Mouse (Mus musculus): ENCODE data around the gene Phf20.

Phf20 gene

DNA sequence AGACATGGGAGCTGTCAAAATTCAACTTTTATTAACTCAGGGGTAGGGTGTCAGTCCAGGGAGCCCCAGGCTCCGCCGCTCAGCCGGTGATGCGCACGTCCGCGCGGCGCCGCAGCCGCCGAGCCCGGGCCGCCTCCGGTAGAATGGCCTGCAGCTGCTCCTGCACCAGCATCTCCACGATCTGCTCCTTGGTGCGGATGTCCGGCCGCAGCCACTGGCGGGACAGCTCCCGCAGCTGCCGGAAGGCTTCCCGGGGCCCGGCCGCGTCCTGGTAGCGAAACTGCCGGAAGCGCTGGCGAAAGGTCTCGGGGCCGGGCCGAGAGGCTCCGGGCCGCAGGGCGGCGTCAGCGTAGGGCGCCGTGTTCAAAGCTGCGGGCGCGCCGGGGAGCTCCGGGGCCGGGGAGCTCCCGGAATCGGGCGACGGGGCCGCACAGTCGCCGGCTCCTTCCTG lies 115.6 kb downstream of the Phf20 start:
- DNase-seq (ENCODE audit: low read depth, low spot score): peak; percentile 24

DNA sequence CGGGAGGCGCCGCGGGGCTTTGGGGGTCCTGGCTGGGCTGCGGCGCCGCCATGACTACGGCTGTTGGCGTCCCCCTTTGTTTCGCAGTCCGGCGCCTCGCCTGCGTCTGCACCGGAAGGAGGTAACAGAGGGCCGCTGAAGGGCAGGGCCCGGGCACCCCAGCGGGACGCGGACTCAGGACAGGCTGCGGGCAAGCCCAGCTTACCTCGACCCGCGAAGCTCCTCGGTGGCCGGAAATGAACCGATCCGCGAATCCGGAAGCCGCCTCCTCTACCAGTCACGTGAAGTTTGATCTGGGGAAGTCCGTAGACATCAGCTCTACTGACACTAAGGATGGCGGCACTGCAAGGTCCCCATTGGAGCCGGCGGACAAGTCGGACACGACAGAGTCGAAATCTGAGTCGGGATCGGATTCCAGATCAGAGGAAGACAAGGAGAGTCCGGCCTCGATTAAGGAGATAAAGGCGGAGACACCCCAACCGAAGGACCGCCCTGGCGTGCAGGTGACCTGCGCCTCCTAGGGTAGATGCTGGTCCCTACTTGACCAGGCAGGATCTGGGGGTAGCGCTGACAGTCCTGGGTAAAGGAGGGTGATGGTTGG lies 116.1 kb downstream of the Phf20 start, which contains the start of the genes Cnbd2 and Scand1:
Cnbd2 (plus strand) TSS at position 3 of the 601 bp plus-strand sequence.
Scand1 (minus strand) TSS at position 408 of the 601 bp plus-strand sequence.
- DNase-seq (ENCODE audit: low read depth, low spot score): peak; percentile 49

DNA sequence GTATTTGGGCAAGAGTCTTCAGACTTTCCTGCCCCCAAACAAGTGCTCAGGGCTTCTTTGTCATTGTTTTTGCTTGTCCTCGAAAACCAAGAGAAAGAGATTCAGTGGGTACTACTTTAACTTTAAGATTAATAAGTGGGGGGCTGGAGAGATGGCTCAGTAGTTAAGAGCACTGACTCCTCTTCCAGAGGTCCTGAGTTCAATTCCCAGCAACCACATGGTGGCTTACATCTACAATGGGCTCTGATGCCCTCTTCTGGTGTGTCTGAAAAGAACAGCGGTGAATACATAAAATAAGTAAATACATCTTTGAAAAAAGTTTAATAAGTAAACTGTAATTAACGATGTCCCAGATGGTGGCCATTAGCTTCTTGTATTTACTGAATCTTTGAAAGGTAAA lies 116.9 kb downstream of the Phf20 start:
- no peak for DNase-seq (ENCODE audit: low read depth, low spot score)

DNA sequence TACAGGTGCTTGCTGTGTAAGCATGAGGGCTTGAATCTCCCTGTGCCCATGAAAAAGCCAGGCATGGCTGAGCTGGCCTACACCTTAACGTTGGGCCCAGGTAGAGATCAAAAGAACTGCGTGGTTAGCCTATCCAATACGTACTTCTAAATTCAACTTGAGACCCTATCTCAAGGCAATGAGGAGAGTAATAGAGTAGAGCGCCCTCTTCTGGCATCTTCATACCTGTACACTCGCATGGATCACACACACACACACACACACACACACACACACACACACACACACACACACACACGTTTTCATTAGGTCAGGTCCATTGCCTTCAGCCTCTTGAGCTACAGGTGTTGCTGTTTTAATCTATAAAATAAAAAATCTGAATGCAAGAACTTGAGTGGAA lies 118.5 kb downstream of the Phf20 start:
- no peak for DNase-seq (ENCODE audit: low read depth, low spot score)

DNA sequence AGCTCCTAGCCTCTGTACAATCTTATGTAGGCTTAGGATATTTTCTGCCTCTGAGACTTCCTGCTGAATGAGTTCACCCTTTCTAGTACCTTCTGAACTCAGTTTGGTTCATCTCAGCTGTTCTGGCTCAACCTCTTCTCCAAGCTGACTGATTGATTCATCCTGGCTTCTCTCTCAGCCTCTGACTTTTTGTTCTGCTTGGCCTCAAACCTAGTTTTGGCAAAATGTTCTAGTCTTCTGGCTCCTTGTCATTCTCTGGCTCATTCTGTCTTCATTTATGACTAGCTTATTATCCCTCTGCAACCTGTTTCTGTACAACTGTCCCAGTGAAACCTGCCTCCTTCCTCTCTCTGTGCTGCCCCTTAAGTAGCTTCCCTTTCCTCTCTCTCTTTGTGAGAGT lies 122.2 kb downstream of the Phf20 start:
- DNase-seq (ENCODE audit: low read depth, low spot score): no peak

DNA sequence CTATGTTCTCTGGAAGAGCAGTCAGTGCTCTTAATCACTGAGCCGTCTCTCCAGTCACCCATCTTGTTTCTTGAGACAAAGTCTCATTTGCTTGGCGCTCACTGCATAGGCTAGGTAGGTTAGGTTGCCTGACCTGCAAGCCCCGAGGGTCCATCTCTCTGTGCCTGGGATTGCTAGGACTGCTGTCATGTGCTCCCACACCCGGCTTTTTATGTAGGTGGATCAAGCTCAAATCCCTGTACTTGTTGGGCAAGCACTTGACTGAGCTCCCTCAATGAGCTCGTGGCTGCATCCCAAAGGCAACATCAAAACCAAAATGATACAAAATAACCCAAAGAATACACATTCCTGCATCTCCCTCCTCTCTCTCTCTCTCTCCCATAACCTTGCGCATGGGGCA lies 125.3 kb downstream of the Phf20 start:
- DNase-seq (ENCODE audit: low read depth, low spot score): no peak

DNA sequence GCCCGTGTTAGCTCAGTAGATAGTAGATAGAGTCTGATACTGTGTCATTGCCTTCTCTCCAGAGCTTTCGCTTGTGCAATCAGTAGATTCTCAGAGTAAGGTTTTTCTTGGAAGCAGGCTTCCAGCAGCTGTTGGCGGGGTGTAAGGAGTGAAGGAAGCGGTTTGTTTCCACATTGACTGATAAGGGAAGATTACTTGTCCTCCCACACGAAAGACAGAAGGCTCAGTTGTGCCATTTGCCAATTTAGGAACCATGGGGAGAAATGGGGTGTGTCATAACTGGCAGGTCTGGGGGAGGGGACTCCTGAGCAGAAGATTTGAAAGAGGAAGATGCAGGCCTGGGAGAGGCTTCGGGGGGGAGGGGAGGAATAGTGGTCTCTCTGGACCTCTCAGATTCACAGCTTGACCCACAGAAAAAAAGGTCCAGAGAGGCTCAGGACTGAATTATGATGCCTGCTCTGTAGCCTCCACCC lies 127.9 kb downstream of the Phf20 start:
- DNase-seq (ENCODE audit: low read depth, low spot score): no peak

DNA sequence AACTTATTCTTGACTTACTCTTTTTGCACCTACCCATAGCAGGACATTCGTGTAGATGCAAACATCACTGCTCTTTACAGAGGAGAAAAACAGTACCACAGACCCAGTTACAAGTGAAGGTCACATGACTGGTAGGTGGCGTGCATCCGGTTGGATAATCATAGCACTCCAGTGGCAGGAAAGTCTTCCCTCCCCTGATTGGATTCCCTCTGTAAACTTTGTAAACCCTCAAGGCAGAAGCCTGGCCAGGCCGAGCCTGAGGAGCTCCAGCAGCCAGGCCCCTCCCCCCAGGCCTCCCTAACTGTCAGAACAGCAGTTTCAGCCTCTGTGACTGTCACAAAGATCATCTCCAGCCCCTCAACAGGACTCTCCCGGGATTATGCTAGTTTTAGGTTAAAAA lies 128.4 kb downstream of the Phf20 start:
- no peak for DNase-seq (ENCODE audit: low read depth, low spot score)

DNA sequence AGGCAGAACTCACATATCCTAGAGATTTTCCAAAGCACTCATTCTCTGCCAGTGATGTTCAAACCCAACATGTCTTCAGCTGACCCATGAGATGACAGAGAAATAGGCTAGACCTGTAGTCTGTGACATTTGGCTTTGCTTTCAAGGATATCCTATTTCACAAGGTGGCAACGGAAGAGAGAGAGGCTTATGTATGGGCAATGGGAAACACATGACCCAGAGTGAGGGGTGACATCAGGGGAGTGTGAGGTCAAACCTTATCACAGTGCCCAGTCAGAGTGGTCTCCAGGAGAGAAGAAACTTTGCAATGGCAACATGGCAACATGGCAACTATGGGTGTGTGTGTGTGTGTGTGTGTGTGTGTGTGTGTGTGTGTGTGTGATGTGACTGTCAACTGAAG lies 134.4 kb downstream of the Phf20 start:
- DNase-seq (ENCODE audit: low read depth, low spot score): no peak

DNA sequence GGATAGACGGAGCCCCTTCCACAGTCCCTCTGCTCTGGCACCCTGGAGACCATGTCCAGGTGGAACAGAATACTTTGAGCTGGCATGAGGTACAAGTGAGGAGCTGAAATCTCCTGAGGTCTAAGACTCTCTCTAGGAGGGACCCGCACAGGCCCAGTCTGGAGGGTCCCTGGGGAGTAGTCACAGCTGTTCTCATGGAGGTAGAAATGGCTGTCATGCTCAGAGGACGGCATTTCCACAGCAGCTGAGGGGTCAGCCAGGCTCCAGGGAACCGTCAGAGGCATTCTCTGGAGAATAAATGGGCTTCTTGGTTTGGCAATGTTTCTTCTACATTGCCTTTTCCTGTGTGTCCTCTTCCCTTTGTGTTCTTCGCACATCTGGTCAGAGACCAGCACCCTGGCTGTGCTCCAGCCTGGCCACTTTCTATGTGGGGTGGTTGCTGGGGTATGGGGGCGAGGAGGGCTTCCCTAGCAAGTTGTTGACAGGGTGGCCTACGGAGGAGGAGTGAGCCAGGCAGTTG lies 135.2 kb downstream of the Phf20 start:
- no peak for DNase-seq (ENCODE audit: low read depth, low spot score)

DNA sequence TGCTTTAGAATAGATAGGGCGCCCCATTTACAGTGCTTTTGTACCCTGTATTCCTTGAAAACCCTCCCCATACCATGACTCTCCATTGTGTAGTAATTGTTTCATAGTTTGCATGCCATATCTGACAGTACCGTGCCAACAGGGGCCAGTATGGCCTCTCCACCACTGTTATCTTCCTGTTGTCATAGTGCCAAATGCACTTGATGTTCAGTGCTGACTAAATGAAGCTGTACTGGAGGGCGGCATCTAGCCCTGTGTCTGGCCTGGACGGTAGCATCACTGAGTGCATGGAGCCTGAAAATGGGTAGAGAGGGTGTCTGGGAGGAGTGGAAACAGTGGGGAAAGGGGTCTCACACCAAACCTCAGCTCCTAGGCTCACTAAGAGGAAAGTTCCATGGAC lies 143.8 kb downstream of the Phf20 start:
- no peak for DNase-seq (ENCODE audit: low read depth, low spot score)

DNA sequence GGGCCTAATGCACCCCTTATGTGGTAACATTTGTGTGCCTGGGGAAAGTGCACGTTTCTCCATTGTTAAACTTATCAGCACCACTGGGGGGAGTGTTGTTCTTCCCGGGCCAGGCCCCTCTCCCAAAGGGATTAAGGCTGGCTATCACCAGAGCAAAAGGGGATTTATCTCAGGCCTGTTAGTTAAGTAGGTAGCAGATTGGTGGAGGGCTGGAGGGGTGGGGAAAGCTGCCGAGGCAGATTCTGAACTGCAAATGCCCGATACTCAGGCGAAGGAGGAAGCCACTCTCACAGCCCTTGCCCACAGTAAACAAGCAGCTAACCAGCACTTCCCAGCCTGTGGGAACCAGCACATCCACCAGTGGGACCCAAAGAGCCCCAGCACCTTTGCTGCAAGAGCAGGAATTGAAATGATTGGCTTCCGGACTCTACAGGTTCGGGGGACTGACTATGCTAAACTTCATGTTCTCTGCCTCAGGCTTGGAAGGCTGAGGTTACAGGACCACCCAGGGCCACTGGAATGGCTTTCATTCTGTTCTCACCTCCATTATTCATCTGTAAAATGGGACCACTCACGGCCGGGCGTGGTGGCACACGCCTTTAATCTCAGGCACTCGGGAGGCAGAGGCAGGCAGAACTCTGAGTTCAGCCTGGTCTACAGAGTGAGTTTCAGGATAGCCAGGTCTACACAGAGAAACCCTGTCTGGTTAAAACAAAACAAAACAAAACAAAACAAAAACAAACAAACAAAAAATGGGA lies 148.7 kb downstream of the Phf20 start:
- DNase-seq (ENCODE audit: low read depth, low spot score): no peak

DNA sequence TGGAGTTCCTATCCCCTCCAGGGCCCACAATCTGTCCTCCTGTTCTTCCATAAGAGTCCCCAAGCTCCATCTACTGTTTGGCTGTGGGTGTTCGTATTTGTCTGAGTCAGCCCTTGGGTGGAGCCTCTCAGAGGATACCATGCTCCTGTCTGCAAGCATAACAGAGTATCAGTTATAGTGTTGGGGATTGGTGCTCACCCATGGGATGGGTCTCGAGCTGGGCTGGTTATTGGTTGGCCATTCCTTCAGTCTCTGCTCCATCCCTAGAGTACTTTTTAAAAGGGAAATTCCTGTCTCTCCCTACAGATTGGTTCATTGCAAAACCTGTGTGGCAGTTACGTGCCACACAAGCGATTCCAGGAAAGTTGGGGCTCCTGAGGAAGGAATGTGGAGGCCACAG lies 152.5 kb downstream of the Phf20 start:
- DNase-seq (ENCODE audit: low read depth, low spot score): no peak

DNA sequence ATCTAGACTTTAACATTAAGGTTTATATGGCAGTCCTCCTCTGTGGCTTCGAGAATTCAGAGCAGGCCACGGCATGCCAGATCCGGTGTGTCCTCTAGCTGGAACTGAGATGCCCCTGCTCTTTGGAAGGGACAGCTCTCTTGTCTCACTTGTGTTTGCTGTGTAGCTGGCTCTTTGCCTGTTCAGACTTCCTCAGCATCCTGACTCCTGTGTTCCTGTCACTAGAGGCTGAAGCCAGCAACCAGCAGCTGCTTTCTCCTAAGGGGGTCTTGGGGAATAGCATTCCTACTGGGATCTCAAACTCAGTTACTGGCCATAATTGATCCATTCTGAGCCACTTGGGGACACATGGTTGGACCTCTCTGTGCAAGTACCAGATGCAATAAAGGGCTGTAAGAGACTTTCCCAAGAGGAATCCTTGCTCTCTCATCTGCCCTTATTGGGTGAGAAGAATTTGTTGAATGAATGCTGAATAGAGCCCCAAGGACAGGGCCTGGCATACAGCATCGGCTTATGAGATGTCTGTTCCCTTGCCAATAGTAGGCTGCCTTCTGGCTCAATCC lies 153.1 kb downstream of the Phf20 start:
- no peak for DNase-seq (ENCODE audit: low read depth, low spot score)

DNA sequence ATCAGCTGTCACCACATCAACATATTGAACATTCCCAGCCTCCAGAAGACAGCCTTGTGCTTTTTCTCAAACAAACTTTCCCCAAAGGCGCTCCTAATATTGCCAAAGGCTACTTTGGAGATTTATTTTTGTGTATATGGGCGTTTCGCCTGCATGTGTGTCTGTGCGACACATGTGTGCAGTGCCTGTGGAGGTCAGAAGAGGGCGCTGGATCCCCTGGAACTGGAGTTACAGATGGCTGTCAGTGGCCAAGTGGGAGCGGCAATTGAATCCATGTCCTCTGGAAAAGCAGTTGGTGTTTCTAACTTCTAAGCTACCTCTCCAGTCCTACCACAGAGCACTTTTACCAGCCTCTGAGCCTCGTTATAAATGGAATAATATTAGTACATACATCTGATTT lies 155.0 kb downstream of the Phf20 start:
- no peak for DNase-seq (ENCODE audit: low read depth, low spot score)

DNA sequence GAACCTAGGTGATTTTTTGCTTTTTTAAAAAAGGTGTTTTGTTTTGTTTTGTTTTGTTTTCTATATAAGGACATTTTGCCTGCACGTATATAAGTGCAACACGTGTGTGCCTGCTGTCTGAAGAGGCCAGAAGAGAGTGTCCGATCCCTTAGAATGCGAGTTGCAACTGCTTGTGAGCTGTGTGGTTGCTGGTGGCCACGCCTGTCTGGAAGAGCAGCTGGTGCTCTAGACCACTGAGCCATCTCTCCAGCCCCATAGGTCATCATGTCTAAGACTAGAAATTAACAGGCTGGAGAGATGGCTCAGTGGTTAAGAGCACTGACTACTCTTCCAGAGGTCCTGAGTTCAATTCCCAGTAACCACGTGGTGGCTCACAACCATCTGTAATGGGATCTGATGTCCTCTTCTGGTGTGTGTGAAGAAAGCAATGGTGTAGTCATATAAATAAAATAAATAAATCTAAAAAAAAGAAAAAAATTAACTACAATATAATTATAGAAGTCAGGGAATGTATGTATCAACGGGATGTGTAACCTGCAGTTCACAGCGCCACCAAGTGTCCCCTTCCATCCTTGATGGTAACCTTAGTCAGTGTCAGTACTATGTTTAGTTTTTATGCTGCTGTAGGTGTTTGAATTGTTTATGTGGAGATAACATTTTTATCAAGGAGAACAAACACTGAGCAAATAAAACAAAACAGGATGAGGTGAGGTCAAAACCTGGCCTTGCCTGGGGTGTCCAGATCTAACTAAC lies 156.3 kb downstream of the Phf20 start:
- DNase-seq (ENCODE audit: low read depth, low spot score): no peak

DNA sequence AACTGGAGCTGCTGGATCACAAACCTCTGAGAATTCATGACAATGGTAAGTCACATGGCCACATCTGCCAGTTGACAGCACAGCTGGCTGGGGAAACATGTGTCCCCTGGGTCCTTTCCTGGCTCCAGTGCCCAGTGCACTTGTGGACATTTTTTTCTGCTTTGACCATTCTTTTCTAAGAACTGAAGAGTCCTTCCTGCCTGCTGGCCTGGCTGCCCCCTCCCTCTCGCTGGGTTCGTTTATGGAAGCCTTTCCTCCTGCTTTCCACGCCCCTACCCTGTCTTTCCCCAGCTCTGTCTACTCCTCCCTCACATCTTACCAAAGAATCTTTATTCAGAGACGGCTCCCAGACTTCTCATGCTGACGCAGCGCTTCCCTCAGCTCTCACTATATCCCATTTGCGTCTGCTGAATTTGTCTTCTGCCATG lies 157.0 kb downstream of the Phf20 start:
- DNase-seq (ENCODE audit: low read depth, low spot score): no peak

DNA sequence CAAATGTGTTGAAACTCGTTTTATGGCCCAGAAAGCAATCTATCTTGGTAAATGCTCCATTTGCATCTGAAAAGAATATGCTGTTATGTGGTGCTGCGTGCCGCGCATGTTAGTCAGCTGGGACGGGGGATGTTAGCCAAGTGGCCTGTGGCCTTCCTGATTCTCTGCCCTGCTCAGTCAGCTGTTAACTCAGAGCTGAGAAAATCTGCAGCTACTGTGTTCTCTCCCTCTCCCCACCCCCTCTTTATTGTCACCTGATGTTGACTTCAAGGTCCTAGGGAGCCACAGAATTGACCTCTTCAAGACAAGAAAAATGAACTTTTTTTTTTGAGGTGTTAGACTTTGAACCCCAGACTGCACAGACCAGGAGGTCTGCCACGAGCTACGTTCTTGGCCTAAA lies 159.8 kb downstream of the Phf20 start:
- no peak for DNase-seq (ENCODE audit: low read depth, low spot score)
